Mouse (Mus musculus) liver, embryonic 14.5 days (tissue): Measurements from ENCODE around the gene Pkd1l3. TPM values are rescaled to one million over a fixed set of nuclear protein-coding genes. Genes with fewer than 3 reads are reported as not detected.

ENCODE experiments used
- ATAC-seq: fragments of 200-750 bp; cut with Nextera tagmentation; 2 replicates; pipeline ENCODE4 v1.8.0; 2017; ENCODE audit warnings: moderate number of reproducible peaks, mild to moderate bottlenecking, moderate library complexity; ENCODE audit not compliant: insufficient read depth
- DNase-seq, 3 experiments: peaks; one replicate each; pipeline ENCODE4 v3.0.0-alpha.2; 2012 to 2013; ENCODE audit warnings: low read depth in 3 of 3, low spot score in 3 of 3
- H3K27ac ChIP-seq: fragments of 300-500 bp; sonication (generic); 2 replicates; pipeline ENCODE4 v1.5.1; 2014; ENCODE audit warnings: moderate library complexity, mild to moderate bottlenecking, control low read depth, inconsistent platforms
- H3K27me3 ChIP-seq: fragments of 300-500 bp; sonication (generic); 2 replicates; pipeline ENCODE4 v1.6.1; 2014; ENCODE audit warnings: mild to moderate bottlenecking, low read length, moderate library complexity; ENCODE audit not compliant: control insufficient read depth, insufficient read depth
- H3K36me3 ChIP-seq: fragments of 300-500 bp; sonication (generic); replicated peaks from 2 replicates; pipeline ENCODE4 v1.6.1; 2014; ENCODE audit warnings: low read depth; ENCODE audit not compliant: control insufficient read depth, insufficient read depth
- H3K4me1 ChIP-seq, 2 experiments: fragments of 200-500 bp in 1 of 2; fragments of 300-500 bp in 1 of 2; sonication (generic) in 1 of 2; replicated peaks; 2 replicates each; pipeline ENCODE4 v1.6.1; 2012 to 2014; ENCODE audit warnings: antibody characterized with exemption in 1 of 2, inconsistent platforms in 1 of 2, low read length in 1 of 2; ENCODE audit not compliant: control insufficient read depth in 2 of 2, insufficient read depth in 2 of 2
- H3K4me2 ChIP-seq: fragments of 300-500 bp; sonication (generic); 2 replicates; pipeline ENCODE4 v1.6.1; 2014; ENCODE audit warnings: low read depth, mild to moderate bottlenecking, control low read depth, moderate library complexity
- H3K4me3 ChIP-seq, 2 experiments: fragments of 200-500 bp in 1 of 2; fragments of 300-500 bp in 1 of 2; sonication (generic) in 1 of 2; 2 replicates each; pipeline ENCODE4 v1.5.1; 2012 to 2014; ENCODE audit warnings: low read depth in 2 of 2, low read length in 2 of 2, mild to moderate bottlenecking in 2 of 2, control low read depth in 1 of 2, inconsistent platforms in 1 of 2, moderate library complexity in 1 of 2; ENCODE audit not compliant: insufficient read depth in 1 of 2
- H3K9ac ChIP-seq: fragments of 300-500 bp; sonication (generic); replicated peaks from 2 replicates; pipeline ENCODE4 v1.6.1; 2014; ENCODE audit warnings: mild to moderate bottlenecking, control low read depth, moderate library complexity
- H3K9me3 ChIP-seq: fragments of 300-500 bp; sonication (generic); 2 replicates; pipeline ENCODE4 v1.6.1; 2016; ENCODE audit warnings: low read length, mixed read lengths; ENCODE audit not compliant: control insufficient read depth
- CTCF ChIP-seq: IDR thresholded peaks from 2 replicates; pipeline ENCODE4 v1.5.1; 2016; ENCODE audit warnings: antibody characterized with exemption, low read depth, control low read depth
- EP300 ChIP-seq: IDR thresholded peaks from 2 replicates; pipeline ENCODE4 v1.6.1; 2016; ENCODE audit warnings: antibody characterized with exemption, low read depth
- WGBS: fragments of 180-500 bp; shearing (Covaris S2); extraction: QIAGEN DNeasy Blood & Tissue Kit; methylation state at CpG from one replicate; pipeline ENCODE4 v1.1.7; 2014; ENCODE audit not compliant: insufficient replicate concordance; 5-methylcytosine and 5-hydroxymethylcytosine counted together
- polyA plus RNA-seq, 2 experiments: library from polyadenylated mRNA; depleted of rRNA in 1 of 2; stranded (reverse) in 1 of 2; unstranded in 1 of 2; fragments of >200 nt; fragmentation: Nextera tagmentation in 1 of 2; extraction: Ambion mirVana in 1 of 2; gene quantifications; 2 replicates each; pipeline versions ENCODE4 v1.2.1 to v1.2.3; 2012 to 2014

Pkd1l3 gene
- polyA plus RNA-seq, 2 experiments: 0.37 to 0.76 TPM

GRCm38 (mm10) chr8:109641236-109641635, 26.9 kb downstream of the Pkd1l3 start:
- Histone ChIP-seq H3K27ac (no peak overlapping the region), H3K27me3 (no peaks in the 10 kb centered on the region), H3K36me3 (no peaks in the 10 kb centered on the region), H3K4me3 (no peak overlapping the region), H3K9ac (no peak overlapping the region), H3K9me3 (no peaks in the 10 kb centered on the region), H3K4me1 (no peaks in the 10 kb centered on the region), H3K4me2 (no peak overlapping the region)
- ATAC-seq (no peak), DNase-seq (no peak)
- TF ChIP-seq EP300: no peak
- TF ChIP-seq CTCF: no peak
- 67% methylated on average over 5 of the region's 5 CpGs for WGBS

DNA sequence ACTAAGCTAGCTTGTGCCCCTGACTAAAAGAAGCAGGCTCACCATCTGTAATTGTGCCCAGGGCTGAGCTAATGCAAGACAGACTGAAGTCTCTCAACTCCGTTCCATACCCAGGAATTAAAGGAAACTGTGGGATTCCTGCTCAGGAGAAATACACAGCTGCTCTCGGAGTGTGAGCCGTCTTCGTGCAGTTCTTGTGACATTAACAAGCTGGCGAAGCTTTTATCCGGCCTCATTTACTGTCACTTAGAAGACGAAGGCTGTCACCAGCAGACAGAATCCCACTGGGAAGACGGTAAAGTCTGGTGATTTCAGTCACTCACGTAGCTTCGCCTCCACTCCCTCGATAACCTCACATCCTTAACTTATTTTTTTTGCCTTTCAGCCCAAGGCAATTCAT, 33.0 kb downstream of the Pkd1l3 start:
- ATAC-seq: no peak
- Histone ChIP-seq H3K4me2 (no peak overlapping the region), H3K27me3 (no peaks in the 10 kb centered on the region), H3K27ac (no peak overlapping the region), H3K4me3 (no peak overlapping the region), H3K9me3 (no peaks in the 10 kb centered on the region), H3K36me3 (no peaks in the 10 kb centered on the region), H3K9ac (no peak overlapping the region), H3K4me1 (no peaks in the 10 kb centered on the region)
- no peak for TF ChIP-seq EP300
- TF ChIP-seq CTCF: no peak
- no peak for DNase-seq
- WGBS: 77% methylated on average over 11 of the region's 11 CpGs

- 75% methylated on average over 7 of the region's 7 CpGs for WGBS
Measured at GRCm38 (mm10) chr8:109648469-109648868, 34.2 kb downstream of the Pkd1l3 start.

DNA sequence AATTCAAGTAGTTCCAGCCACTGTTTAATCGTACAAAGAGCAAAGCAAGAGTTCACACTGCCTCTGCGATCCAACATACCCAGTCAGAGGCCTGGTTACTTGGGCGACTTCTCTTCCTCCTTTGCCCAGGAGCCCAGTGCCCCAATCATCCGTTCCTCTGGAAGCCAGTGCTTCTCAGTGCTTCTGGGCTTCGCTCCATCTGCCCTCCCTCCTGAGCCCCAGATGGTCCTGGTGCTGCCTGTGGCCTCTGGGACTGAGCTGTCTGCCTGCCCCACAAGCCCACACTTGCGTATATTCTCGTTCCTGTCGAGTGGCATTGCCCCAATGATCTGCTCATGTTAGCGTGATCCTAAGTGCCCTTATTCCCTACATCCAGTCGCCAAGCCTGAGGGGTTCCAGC, 36.5 kb downstream of the Pkd1l3 start:
- ATAC-seq: no peak
- no peaks in the 10 kb centered on the region for H3K4me1 ChIP-seq
- H3K4me2 ChIP-seq: no peak overlapping the region
- no peaks in the 10 kb centered on the region for H3K27me3 ChIP-seq
- no peak overlapping the region for H3K4me3 ChIP-seq
- no peaks in the 10 kb centered on the region for H3K9me3 ChIP-seq
- TF ChIP-seq EP300 (no peak), CTCF (no peak)
- no peaks in the 10 kb centered on the region for H3K36me3 ChIP-seq
- H3K27ac ChIP-seq: no peak overlapping the region
- WGBS: 70% methylated on average over 10 of the region's 10 CpGs
- DNase-seq: no peak
- H3K9ac ChIP-seq: no peak overlapping the region

More at GRCm38 (mm10) chr8:109648469-109648868, 34.2 kb downstream of the Pkd1l3 start:
- Histone ChIP-seq H3K27me3 (no peaks in the 10 kb centered on the region), H3K27ac (no peak overlapping the region), H3K36me3 (no peaks in the 10 kb centered on the region), H3K4me2 (no peak overlapping the region), H3K4me1 (no peaks in the 10 kb centered on the region), H3K9ac (no peak overlapping the region), H3K4me3 (no peak overlapping the region), H3K9me3 (no peaks in the 10 kb centered on the region)
- TF ChIP-seq EP300: no peak
- no peak for TF ChIP-seq CTCF
- ATAC-seq: no peak
- no peak for DNase-seq

GRCm38 (mm10) chr8:109656860-109657259, 42.5 kb downstream of the Pkd1l3 start:
- DNase-seq (no peak), ATAC-seq (no peak)
- no peaks in the 10 kb centered on the region for H3K9me3 ChIP-seq
- no peak for TF ChIP-seq EP300
- TF ChIP-seq CTCF: no peak
- no peaks in the 10 kb centered on the region for H3K27me3 ChIP-seq
- no peaks in the 10 kb centered on the region for H3K4me1 ChIP-seq
- no peak overlapping the region for H3K4me2 ChIP-seq
- H3K9ac ChIP-seq: no peak overlapping the region
- H3K27ac ChIP-seq: no peak overlapping the region
- WGBS: 59% methylated on average over 3 of the region's 3 CpGs
- H3K4me3 ChIP-seq: no peak overlapping the region
- no peaks in the 10 kb centered on the region for H3K36me3 ChIP-seq

DNA sequence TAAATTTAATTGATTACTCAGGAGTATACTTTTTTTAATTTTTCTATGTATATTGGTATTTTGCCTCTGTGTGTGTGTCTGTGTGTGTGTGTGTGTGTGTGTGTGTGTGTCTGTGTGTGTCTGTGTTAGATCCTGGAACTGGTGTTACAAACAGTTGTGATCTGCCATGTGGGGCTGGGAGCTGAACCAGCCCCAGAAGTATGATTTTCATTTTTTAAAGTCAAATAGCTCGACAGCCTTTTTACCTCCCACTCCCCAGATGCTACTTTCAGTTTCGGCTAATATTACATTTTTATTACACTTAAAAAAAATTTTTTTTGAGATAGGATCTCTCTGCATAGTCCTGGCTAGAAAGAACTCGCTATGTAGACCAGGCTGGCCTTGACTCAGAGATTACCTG, 48.0 kb downstream of the Pkd1l3 start:
- Histone ChIP-seq H3K27me3 (no peaks in the 10 kb centered on the region), H3K4me3 (no peak overlapping the region), H3K9me3 (no peaks in the 10 kb centered on the region), H3K27ac (no peak overlapping the region), H3K4me1 (no peaks in the 10 kb centered on the region), H3K4me2 (no peak overlapping the region), H3K36me3 (no peaks in the 10 kb centered on the region), H3K9ac (no peak overlapping the region)
- ATAC-seq (no peak), DNase-seq (no peak)
- no peak for TF ChIP-seq EP300
- no peak for TF ChIP-seq CTCF
- 61% methylated on average over 3 of the region's 3 CpGs for WGBS
